In the genomic region with DNA sequence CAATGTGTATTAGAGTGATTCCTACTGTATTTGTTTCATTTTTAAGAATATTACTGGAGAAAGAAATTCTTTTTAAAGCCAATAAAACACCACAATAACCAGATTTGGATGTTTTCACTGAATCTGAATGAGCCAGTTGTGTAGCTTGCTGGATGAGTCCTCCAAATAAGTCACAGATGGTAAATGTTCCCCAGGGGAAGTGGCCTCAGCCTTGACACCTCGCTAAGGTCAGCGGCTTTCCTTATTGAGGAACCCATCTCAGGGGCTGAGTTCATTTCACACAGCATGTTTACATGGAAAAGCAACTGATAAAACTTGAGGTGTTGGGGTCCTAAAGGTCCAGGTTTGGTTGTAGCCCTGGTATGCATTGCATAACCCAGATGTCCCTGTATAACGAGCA, we compare ENCODE assay signal across 9 mouse cellular contexts.
"Had no signal": no experiment of that assay in that cellular context is flagged by ENCODE, and none has a peak within 500 bp of the region (broad histone marks: within the 10 kb centered on the region; RNA-seq: fewer than 3 reads in every experiment).

No protein-coding gene starts in this region.

- H3K9me3 ChIP-seq: limb, embryonic 13.5 days had no signal

- H3K36me3 ChIP-seq: limb, embryonic 13.5 days had no signal

- H3K27ac ChIP-seq: limb, embryonic 13.5 days; liver, embryonic 14.5 days had no signal

- H3K27me3 ChIP-seq: limb, embryonic 13.5 days had no signal

- DNase-seq: kidney, adult 18-20 months; kidney, postnatal 25 days; layer of hippocampus, adult 9-11 months; layer of hippocampus, postnatal 36 days; lung, adult 18-20 months; midbrain, embryonic 14.5 days; thymus, postnatal 4 days had no signal

- H3K4me3 ChIP-seq: limb, embryonic 13.5 days had no signal

- H3K9ac ChIP-seq: limb, embryonic 13.5 days; liver, embryonic 14.5 days had no signal

- H3K4me2 ChIP-seq: limb, embryonic 13.5 days had no signal
